19 mouse cellular contexts compared by ENCODE assay signal in genomic region chr10:53482919-53483318, GRCm38 (mm10).
DNase-seq lines count a peak whose midpoint lies in the region; ATAC-seq and TF ChIP-seq lines count a peak whose summit lies in the region.
"Had no signal": no experiment of that assay in that cellular context is flagged by ENCODE, and none has a peak within 500 bp of the region (broad histone marks: within the 10 kb centered on the region; RNA-seq: fewer than 3 reads in every experiment).

No protein-coding gene starts in this region.

- no peak for TF ChIP-seq CTCF in Patski (IDR thresholded peaks at IDR 0.05)

- in situ Hi-C loops in Patski (cut with MboI; ENCODE audit: low pct_unique_long_range_greater_than_20kb), result no loop called here

- CTCF ChIA-PET in Patski (lab: Charles Lee), result no interaction called here

- H3K27me3 ChIP-seq in Patski, result no peaks in the 10 kb centered on the region
- H3K27me3 ChIP-seq: CH12.LX; embryonic facial prominence, embryonic 13.5 days; heart, embryonic 15.5 days; hindbrain, embryonic 15.5 days had no signal

- POLR2A ChIA-PET in Patski (lab: Charles Lee), result no interaction called here

- no peak for DNase-seq in frontal cortex, postnatal 14 days (ENCODE audit: low spot score in 2 of 2)
- DNase-seq in lung, postnatal 10 days, result peak; percentile 47
- DNase-seq in lung, postnatal 36 days, result no peak
- DNase-seq in Patski (ENCODE audit: low read depth, low spot score), result peak; percentile 79
- no peak for DNase-seq in embryo, embryonic 9.5 days (ENCODE audit: extremely low spot score)
- DNase-seq in left cerebral cortex, postnatal 14 days (ENCODE audit: low spot score in 2 of 2), result no peak
- DNase-seq: adrenal gland, postnatal 25 days; cerebellum, adult 2 months; cerebellum, postnatal 10 days; embryo, embryonic 11 days; gastrocnemius, postnatal 10 days; heart, adult 2 months had no signal

- intact Hi-C loops in left cerebral cortex, postnatal 14 days (cut with DNase I), result no loop called here

- peak; percentile 50; the same call in 1 of the 2 replicates for ATAC-seq in frontal cortex, adult (ENCODE audit: low TSS enrichment)
- peak; percentile 85 for ATAC-seq in Patski
- ATAC-seq: forebrain, embryonic 14.5 days; intestine, postnatal 0 days had no signal

Comparison
In these comparisons a context has a peak if more than half of its experiments do, and no peak if none do; other contexts are left out.
1. DNase-seq: peak in lung, postnatal 10 days (single experiment) and Patski (single experiment); none in frontal cortex, postnatal 14 days (0 of 2), lung, postnatal 36 days (single experiment), embryo, embryonic 9.5 days (single experiment) and left cerebral cortex, postnatal 14 days (0 of 2).